Mouse (Mus musculus): ENCODE data around the gene Pcdh9. TPM values are rescaled to one million over a fixed set of nuclear protein-coding genes. Genes with fewer than 3 reads are reported as not detected.
"Not testable (repeated sequence)": the region's sequence is repeated elsewhere in the genome, so short reads cannot be mapped to it uniquely, and the experiment has no call there.

Pcdh9 gene
- polyA plus RNA-seq, 1 experiment from 2014 or later = 99.2 TPM

GRCm38 (mm10) chr14:93233599-93233998 is 656.9 kb downstream of the Pcdh9 start:
- no peak overlapping the region for H3K27ac ChIP-seq
- 0 out of 2 replicates have a peak, but pooled peaks have one; percentile 33 for ATAC-seq
- H3K9me3 ChIP-seq (replicated peaks) = no peaks in the 10 kb centered on the region
- H3K4me3 ChIP-seq = no peak overlapping the region
- H3K9ac ChIP-seq = no peak overlapping the region
- no peaks in the 10 kb centered on the region for H3K36me3 ChIP-seq (ENCODE audit: poor library complexity, severe bottlenecking)
- 52% methylated on average over 6 of the region's 6 CpGs for WGBS
- no peak overlapping the region for H3K4me2 ChIP-seq
- no peaks in the 10 kb centered on the region for H3K27me3 ChIP-seq
- peaks cover 4% of the 10 kb centered on the region; the same call in 1 of the 2 replicates for H3K4me1 ChIP-seq

DNA sequence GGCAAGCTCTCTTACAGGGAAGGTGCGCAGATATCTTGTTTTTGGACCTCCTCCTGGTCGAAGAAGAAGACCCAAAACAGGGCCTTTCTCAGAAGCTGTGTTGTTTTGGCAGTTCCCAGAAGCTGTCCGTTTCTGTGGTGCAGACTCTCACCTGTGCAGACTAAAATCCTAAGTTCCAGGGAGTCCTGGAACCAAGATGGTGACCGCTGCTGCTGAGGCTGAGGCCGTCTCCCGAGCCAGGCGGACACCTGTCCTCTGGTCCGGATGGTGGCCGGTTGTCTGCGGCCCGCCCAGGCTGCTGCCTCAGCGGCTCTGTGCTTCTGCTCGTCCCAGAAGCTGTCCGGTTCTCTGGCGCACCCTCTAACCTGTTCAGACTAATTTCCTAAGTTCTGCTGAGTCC is 675.6 kb downstream of the Pcdh9 start:
- not testable (repeated sequence) for H3K27me3 ChIP-seq; H3K36me3 ChIP-seq (ENCODE audit: poor library complexity, severe bottlenecking); H3K4me3 ChIP-seq; ATAC-seq; H3K4me2 ChIP-seq; H3K9me3 ChIP-seq (replicated peaks); H3K27ac ChIP-seq; H3K4me1 ChIP-seq; H3K9ac ChIP-seq
- 98% methylated on average over 7 of the region's 15 CpGs for WGBS

DNA sequence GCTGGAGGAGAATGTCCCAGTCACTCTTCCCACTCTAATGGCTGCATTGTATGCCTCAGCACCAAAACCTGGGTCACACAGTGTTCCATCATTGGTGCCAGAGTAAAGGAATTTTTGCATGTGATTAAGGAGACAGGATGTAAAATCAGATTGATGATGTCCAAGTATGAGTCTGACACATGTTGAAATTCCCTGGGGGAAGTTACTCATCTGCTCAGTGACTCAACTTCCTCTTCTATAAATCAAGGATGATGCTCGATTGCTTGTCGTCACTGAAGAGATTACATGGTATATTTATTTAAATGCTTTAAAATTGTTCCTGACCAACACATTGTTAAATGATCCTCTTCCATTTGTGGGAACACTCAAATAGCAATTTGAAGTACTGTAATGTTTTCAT is 690.7 kb downstream of the Pcdh9 start:
- H3K9me3 ChIP-seq (replicated peaks) = no peaks in the 10 kb centered on the region
- H3K27ac ChIP-seq = no peak overlapping the region
- H3K4me1 ChIP-seq = no peaks in the 10 kb centered on the region
- H3K36me3 ChIP-seq (ENCODE audit: poor library complexity, severe bottlenecking) = no peaks in the 10 kb centered on the region
- H3K4me2 ChIP-seq = no peak overlapping the region
- no peak overlapping the region for H3K4me3 ChIP-seq
- H3K27me3 ChIP-seq = no peaks in the 10 kb centered on the region
- no peak overlapping the region for H3K9ac ChIP-seq
- 94% methylated on average over 2 of the region's 2 CpGs for WGBS
- ATAC-seq = no peak

DNA sequence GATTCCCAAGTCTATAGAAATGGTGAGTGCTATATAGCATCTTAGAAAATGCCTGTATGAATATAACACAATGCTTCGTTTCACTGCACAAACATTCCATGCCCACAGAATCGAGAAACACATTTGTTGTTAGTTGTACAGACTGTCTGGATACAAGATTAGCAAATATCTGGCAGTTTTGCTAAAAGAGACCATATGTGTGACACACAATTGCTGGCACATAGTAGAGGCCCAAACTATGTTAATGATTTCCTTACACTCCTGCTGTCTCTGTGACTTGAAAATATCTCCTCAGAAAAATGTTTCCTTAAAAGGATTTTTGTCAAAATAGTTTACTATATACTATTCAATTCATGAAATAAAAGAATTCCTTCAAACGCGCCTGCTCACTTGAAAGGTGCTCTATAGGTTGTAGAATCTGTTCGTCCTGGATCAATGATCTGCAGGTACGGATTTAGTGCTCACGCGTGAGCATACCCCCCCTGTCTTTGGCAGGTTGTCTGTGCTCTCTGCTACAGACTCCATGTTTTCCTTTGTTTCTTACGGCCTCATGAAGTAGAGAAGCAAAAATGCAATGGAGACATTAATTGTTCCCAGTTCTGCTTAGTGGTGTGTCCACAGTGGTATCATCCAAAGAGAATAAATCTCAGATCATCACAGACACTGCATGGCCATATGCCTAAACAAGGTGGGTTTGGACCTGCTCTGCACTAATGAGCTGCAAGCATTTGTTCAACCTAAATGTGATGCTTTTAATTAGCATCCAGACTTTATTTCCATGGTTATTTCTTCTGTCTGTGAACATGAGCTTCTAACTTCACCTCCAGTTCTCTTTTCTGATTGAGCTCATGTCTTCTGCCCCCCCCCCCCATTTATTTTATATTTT is 707.6 kb downstream of the Pcdh9 start:
- H3K27ac ChIP-seq = no peak overlapping the region
- WGBS = 73% methylated on average over 9 of the region's 9 CpGs

GRCm38 (mm10) chr14:93169201-93169600 is 721.3 kb downstream of the Pcdh9 start:
- ATAC-seq = no peak
- H3K9me3 ChIP-seq (replicated peaks) = no peaks in the 10 kb centered on the region

More for the DNA sequence above, 707.6 kb downstream of the Pcdh9 start:
- Histone ChIP-seq H3K36me3 (ENCODE audit: poor library complexity, severe bottlenecking) (no peaks in the 10 kb centered on the region), H3K27me3 (no peaks in the 10 kb centered on the region), H3K4me2 (no peak overlapping the region), H3K9me3 (replicated peaks) (no peaks in the 10 kb centered on the region), H3K4me1 (0 out of 2 replicates have a peak, but pooled peaks cover 5% of the 10 kb centered on the region), H3K9ac (no peak overlapping the region), H3K4me3 (no peak overlapping the region)
- ATAC-seq = peak; percentile 93

GRCm38 (mm10) chr14:93168367-93168766 is 722.1 kb downstream of the Pcdh9 start:
- Histone ChIP-seq H3K4me1 (0 out of 2 replicates have a peak, but pooled peaks cover 3% of the 10 kb centered on the region), H3K4me2 (no peak overlapping the region), H3K9ac (no peak overlapping the region), H3K9me3 (replicated peaks) (no peaks in the 10 kb centered on the region), H3K4me3 (no peak overlapping the region), H3K36me3 (ENCODE audit: poor library complexity, severe bottlenecking) (no peaks in the 10 kb centered on the region), H3K27me3 (no peaks in the 10 kb centered on the region), H3K27ac (no peak overlapping the region)
- WGBS = 49% methylated on average over 2 of the region's 2 CpGs
- ATAC-seq = no peak

More at GRCm38 (mm10) chr14:93169201-93169600, 721.3 kb downstream of the Pcdh9 start:
- H3K4me3 ChIP-seq = no peak overlapping the region
- no peak overlapping the region for H3K9ac ChIP-seq
- no peaks in the 10 kb centered on the region for H3K36me3 ChIP-seq (ENCODE audit: poor library complexity, severe bottlenecking)
- H3K27me3 ChIP-seq = no peaks in the 10 kb centered on the region
- H3K4me2 ChIP-seq = no peak overlapping the region
- H3K4me1 ChIP-seq = no peaks in the 10 kb centered on the region
- no peak overlapping the region for H3K27ac ChIP-seq

DNA sequence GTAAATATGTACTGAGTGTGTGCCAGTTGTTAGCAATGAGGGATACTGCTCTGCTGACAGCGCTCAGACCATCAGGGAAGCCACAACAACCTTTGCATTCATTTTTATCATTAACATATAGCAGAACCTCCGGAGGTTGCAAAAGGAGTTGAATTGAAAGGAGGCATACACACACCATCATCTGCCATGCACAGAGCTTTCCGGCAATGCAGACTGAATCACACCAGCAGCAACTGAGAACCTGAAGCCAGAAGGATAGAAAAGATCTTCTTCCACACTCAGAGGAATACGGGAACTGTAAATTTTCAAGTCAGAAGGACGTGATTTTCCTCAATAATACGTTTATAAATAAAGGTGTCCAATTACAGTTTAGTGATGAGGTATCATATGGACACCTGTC is 747.1 kb downstream of the Pcdh9 start:
- ATAC-seq = no peak
- Histone ChIP-seq H3K9me3 (replicated peaks) (no peaks in the 10 kb centered on the region), H3K9ac (no peak overlapping the region), H3K27me3 (no peaks in the 10 kb centered on the region), H3K27ac (no peak overlapping the region), H3K4me2 (no peak overlapping the region), H3K4me1 (no peaks in the 10 kb centered on the region), H3K4me3 (no peak overlapping the region), H3K36me3 (ENCODE audit: poor library complexity, severe bottlenecking) (no peaks in the 10 kb centered on the region)
- WGBS = 89% methylated on average over 6 of the region's 6 CpGs

DNA sequence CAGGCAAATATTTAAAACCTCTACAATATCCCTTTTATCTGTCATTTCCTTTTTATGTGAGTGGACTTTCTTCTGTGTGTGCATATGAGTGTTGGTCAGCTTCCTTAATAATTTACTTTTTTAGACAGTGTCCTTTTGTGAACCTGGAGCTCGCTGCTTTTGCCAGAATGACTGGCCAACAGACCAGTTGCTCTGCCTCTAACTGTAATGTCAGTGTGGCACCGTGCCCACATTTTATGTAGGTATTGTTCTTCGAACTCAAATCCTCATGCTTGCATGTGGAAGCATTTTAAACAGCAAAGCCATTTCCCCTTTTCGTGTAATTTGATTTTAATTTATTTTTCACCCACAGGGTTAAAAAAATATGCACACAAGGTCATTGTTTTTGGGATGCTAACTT is 748.4 kb downstream of the Pcdh9 start:
- no peak overlapping the region for H3K9ac ChIP-seq
- no peak overlapping the region for H3K27ac ChIP-seq
- H3K36me3 ChIP-seq (ENCODE audit: poor library complexity, severe bottlenecking) = no peaks in the 10 kb centered on the region
- no peaks in the 10 kb centered on the region for H3K9me3 ChIP-seq (replicated peaks)
- H3K27me3 ChIP-seq = no peaks in the 10 kb centered on the region
- no peak overlapping the region for H3K4me2 ChIP-seq
- ATAC-seq = no peak
- no peak overlapping the region for H3K4me3 ChIP-seq
- 88% methylated on average over 4 of the region's 4 CpGs for WGBS
- no peaks in the 10 kb centered on the region for H3K4me1 ChIP-seq

GRCm38 (mm10) chr14:93126993-93127392 is 763.5 kb downstream of the Pcdh9 start:
- 89% methylated on average over 3 of the region's 3 CpGs for WGBS
- H3K27ac ChIP-seq = no peak overlapping the region
- no peaks in the 10 kb centered on the region for H3K27me3 ChIP-seq
- H3K4me2 ChIP-seq = no peak overlapping the region
- H3K4me3 ChIP-seq = no peak overlapping the region
- H3K4me1 ChIP-seq = no peaks in the 10 kb centered on the region
- no peak for ATAC-seq
- H3K9me3 ChIP-seq (replicated peaks) = no peaks in the 10 kb centered on the region
- H3K9ac ChIP-seq = no peak overlapping the region
- H3K36me3 ChIP-seq (ENCODE audit: poor library complexity, severe bottlenecking) = no peaks in the 10 kb centered on the region

- Histone ChIP-seq H3K4me3 (no peak overlapping the region), H3K27me3 (no peaks in the 10 kb centered on the region), H3K4me1 (no peaks in the 10 kb centered on the region), H3K36me3 (ENCODE audit: poor library complexity, severe bottlenecking) (no peaks in the 10 kb centered on the region), H3K9me3 (replicated peaks) (no peaks in the 10 kb centered on the region), H3K9ac (no peak overlapping the region), H3K4me2 (no peak overlapping the region), H3K27ac (no peak overlapping the region)
- WGBS = 64% methylated on average over 2 of the region's 2 CpGs
- no peak for ATAC-seq
Observed at GRCm38 (mm10) chr14:93102755-93103154, 787.7 kb downstream of the Pcdh9 start.

DNA sequence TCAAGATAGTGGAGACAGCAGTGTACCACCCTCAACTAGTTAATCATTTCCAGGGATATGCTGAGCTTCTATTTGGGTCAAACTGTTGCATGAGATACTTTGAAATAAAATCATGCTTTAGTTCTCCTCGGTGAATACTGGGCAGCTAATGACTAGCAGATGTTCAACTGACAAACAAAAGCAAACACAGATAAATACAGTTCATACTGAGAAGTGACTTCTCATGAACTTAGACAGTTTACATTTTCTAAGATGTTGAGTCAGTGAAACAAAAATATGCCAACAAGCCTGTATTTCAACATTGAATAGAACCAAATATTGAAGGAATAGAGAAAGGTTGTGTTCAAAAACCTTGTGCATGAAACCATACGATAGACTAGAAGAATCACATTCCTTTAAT is 795.4 kb downstream of the Pcdh9 start:
- H3K4me2 ChIP-seq = no peak overlapping the region
- no peaks in the 10 kb centered on the region for H3K27me3 ChIP-seq
- H3K9ac ChIP-seq = no peak overlapping the region
- no peaks in the 10 kb centered on the region for H3K36me3 ChIP-seq (ENCODE audit: poor library complexity, severe bottlenecking)
- H3K27ac ChIP-seq = no peak overlapping the region
- WGBS = 73% methylated on average over 2 of the region's 2 CpGs
- no peak for ATAC-seq
- no peaks in the 10 kb centered on the region for H3K4me1 ChIP-seq
- H3K4me3 ChIP-seq = no peak overlapping the region
- no peaks in the 10 kb centered on the region for H3K9me3 ChIP-seq (replicated peaks)

DNA sequence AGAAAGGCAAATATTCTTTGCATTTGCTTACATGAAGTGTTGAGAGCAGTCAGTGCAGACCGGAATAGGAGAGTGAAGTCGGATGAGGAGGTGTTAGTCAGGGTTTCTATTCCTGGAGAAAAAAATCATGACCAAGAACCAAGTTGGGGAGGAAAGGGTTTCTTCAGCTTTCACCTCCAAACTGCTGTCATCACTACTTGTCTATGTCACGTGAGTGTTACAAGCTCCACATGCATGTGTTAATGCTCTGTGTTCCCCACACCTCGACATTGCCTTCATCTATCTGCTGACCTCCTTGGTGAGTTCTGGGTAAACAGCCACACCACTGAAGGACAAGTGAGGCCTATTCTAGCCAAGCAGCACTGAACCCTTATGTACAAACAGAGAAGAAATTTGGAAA is 797.7 kb downstream of the Pcdh9 start:
- Histone ChIP-seq H3K4me1 (no peaks in the 10 kb centered on the region), H3K4me2 (no peak overlapping the region), H3K9ac (no peak overlapping the region), H3K4me3 (no peak overlapping the region), H3K36me3 (ENCODE audit: poor library complexity, severe bottlenecking) (no peaks in the 10 kb centered on the region), H3K9me3 (replicated peaks) (no peaks in the 10 kb centered on the region), H3K27me3 (no peaks in the 10 kb centered on the region), H3K27ac (no peak overlapping the region)
- no peak for ATAC-seq
- WGBS = 89% methylated on average over 4 of the region's 4 CpGs

DNA sequence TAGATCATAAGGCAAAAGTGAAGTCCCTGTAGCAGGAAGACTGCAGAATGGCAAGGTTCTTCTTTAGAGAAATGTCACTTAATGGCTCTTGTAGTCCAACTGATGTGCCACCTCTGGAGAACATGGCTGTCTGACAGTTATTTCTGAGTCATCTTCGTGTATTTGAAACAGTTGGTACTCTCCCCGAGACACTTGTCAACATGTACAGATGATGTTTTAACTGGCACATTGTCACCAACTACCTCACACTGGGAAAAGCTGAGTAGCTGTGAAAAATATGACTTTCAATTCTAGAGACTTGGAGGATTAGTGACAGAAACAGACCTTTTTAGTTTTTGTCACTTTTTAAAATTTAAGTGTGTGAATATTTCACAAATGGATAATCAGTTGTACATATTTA is 804.8 kb downstream of the Pcdh9 start:
- no peak for ATAC-seq
- H3K27ac ChIP-seq = no peak overlapping the region
- H3K4me3 ChIP-seq = no peak overlapping the region
- H3K9ac ChIP-seq = no peak overlapping the region
- H3K36me3 ChIP-seq (ENCODE audit: poor library complexity, severe bottlenecking) = no peaks in the 10 kb centered on the region
- H3K9me3 ChIP-seq (replicated peaks) = no peaks in the 10 kb centered on the region
- H3K4me2 ChIP-seq = no peak overlapping the region
- peaks cover 19% of the 10 kb centered on the region for H3K4me1 ChIP-seq
- peaks cover 3% of the 10 kb centered on the region; the same call in 1 of the 2 replicates for H3K27me3 ChIP-seq
- 73% methylated on average over 2 of the region's 2 CpGs for WGBS
